Mouse (Mus musculus): ENCODE data around the gene Col27a1. TPM values are rescaled to one million over a fixed set of nuclear protein-coding genes. Genes with fewer than 3 reads are reported as not detected.

Col27a1 gene
- polyA plus RNA-seq, 1 experiment from 2014 or later: 5.7 TPM

DNA sequence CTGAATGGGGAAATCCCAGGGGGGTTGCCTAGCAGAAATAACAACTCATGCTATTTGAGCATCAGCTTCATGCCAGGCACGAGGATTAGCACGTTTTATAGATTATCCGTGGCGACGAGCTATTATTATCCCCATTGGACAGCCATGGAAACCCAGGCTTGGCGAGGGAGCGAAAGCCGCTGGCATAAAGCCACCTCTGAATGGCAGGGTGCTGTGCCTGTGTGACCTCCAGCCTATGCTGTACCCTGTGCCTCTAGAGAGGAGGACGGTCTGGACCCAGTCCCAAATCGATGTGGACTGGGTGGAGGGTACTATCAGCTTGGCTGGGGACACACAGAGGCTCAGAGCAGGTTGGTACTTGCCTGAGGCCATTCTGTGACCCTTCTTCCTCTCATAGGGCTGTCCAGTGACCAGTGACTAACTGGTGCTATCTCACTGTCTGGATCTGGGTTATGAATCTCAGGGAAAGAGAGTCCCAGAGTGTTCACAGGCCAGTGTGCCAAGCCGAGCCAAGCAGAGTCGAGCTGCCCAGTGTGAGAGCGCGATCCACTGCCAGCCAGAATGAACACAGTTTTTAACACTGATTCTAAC, 16.3 kb downstream of the Col27a1 start:
- no peaks in the 10 kb centered on the region for H3K27me3 ChIP-seq (ENCODE audit: insufficient read depth, low read length)
- H3K9ac ChIP-seq (ENCODE audit: low read depth, low read length): no peak overlapping the region
- H3K27ac ChIP-seq: peak overlapping the region; percentile 50
- DNase-seq (ENCODE audit: low spot score) (no peak), ATAC-seq (replicated peaks; ENCODE audit: low FRiP score, low read depth) (no peak)
- 85% methylated on average over 14 of the region's 14 CpGs for WGBS
- H3K4me3 ChIP-seq (replicated peaks; ENCODE audit: low read depth, low read length): no peak overlapping the region
- no peak overlapping the region for H3K4me2 ChIP-seq (ENCODE audit: low read length)
- no peaks in the 10 kb centered on the region for H3K36me3 ChIP-seq (ENCODE audit: insufficient read depth, low read length)
- peaks cover 58% of the 10 kb centered on the region for H3K4me1 ChIP-seq (replicated peaks; ENCODE audit: insufficient read depth, low read length)
- no peak for TF ChIP-seq CTCF (IDR thresholded peaks at IDR 0.05; ENCODE audit: low read depth)
- no peaks in the 10 kb centered on the region for H3K9me3 ChIP-seq (replicated peaks; ENCODE audit: low read length)

DNA sequence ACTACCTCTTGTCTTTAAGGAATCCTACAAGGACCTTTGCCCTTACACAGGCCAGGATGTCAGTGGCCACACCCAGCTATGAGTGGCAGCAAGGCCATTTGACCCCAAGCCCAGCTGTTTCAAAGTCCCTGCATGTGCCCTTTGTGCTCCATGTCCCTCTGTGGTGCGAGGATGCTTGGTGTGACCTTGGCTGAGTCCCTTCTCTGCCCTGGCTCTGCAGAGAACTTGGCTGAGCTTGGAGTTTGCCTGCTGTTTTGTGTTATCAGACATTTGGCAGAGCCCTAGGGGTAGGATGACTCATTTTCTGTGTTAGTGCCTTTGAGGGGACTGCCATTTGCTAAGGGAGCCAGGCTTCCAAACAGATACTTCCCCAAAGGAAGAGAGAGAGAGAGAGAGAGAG, 17.3 kb downstream of the Col27a1 start:
- DNase-seq (ENCODE audit: low spot score) (no peak), ATAC-seq (replicated peaks; ENCODE audit: low FRiP score, low read depth) (no peak)
- WGBS: 58% methylated on average over 1 of the region's 1 CpGs
- Histone ChIP-seq H3K4me3 (replicated peaks; ENCODE audit: low read depth, low read length) (no peak overlapping the region), H3K4me1 (replicated peaks; ENCODE audit: insufficient read depth, low read length) (peaks cover 56% of the 10 kb centered on the region), H3K4me2 (ENCODE audit: low read length) (no peak overlapping the region), H3K9ac (ENCODE audit: low read depth, low read length) (no peak overlapping the region), H3K27ac (no peak overlapping the region), H3K9me3 (replicated peaks; ENCODE audit: low read length) (no peaks in the 10 kb centered on the region), H3K27me3 (ENCODE audit: insufficient read depth, low read length) (no peaks in the 10 kb centered on the region), H3K36me3 (ENCODE audit: insufficient read depth, low read length) (no peaks in the 10 kb centered on the region)
- no peak for TF ChIP-seq CTCF (IDR thresholded peaks at IDR 0.05; ENCODE audit: low read depth)

DNA sequence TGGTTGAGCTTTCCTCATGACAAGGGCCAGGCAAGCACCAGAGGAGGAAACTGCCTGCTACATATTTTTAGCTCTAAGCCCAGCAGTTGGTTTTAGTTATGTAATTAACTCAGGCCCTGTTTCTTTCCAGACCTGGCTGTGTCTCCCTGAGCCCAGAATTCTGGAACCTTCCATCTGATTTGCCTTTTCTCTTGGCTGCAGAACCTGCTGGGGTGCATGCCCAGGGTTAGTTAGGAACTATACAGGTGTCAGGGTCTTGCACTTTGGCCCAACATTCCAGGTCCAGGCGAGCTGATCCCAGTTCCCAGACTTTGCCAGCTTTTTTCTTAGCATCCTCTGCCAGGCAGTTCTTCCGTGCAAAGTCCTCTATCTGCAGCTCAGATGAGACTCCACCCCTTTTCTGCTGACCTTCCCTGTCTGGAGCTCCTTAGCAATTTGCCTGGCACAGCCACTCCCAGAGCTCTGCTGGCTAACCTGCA, 18.8 kb downstream of the Col27a1 start:
- H3K27me3 ChIP-seq (ENCODE audit: insufficient read depth, low read length): no peaks in the 10 kb centered on the region
- peak overlapping the region; percentile 71 for H3K27ac ChIP-seq
- no peaks in the 10 kb centered on the region for H3K36me3 ChIP-seq (ENCODE audit: insufficient read depth, low read length)
- no peaks in the 10 kb centered on the region for H3K9me3 ChIP-seq (replicated peaks; ENCODE audit: low read length)
- H3K4me3 ChIP-seq (replicated peaks; ENCODE audit: low read depth, low read length): no peak overlapping the region
- H3K4me1 ChIP-seq (replicated peaks; ENCODE audit: insufficient read depth, low read length): peaks cover 57% of the 10 kb centered on the region
- H3K9ac ChIP-seq (ENCODE audit: low read depth, low read length): no peak overlapping the region
- 43% methylated on average over 2 of the region's 2 CpGs for WGBS
- H3K4me2 ChIP-seq (ENCODE audit: low read length): no peak overlapping the region
- DNase-seq (ENCODE audit: low spot score): no peak
- no peak for TF ChIP-seq CTCF (IDR thresholded peaks at IDR 0.05; ENCODE audit: low read depth)
- peak; percentile 51 for ATAC-seq (replicated peaks; ENCODE audit: low FRiP score, low read depth)

GRCm38 (mm10) chr4:63233557-63234452, 20.0 kb downstream of the Col27a1 start:
- TF ChIP-seq CTCF (IDR thresholded peaks at IDR 0.05; ENCODE audit: low read depth): no peak
- ATAC-seq (replicated peaks; ENCODE audit: low FRiP score, low read depth) (no peak), DNase-seq (ENCODE audit: low spot score) (peak; percentile 91)
- no peaks in the 10 kb centered on the region for H3K27me3 ChIP-seq (ENCODE audit: insufficient read depth, low read length)
- no peaks in the 10 kb centered on the region for H3K36me3 ChIP-seq (ENCODE audit: insufficient read depth, low read length)
- peaks cover 61% of the 10 kb centered on the region for H3K4me1 ChIP-seq (replicated peaks; ENCODE audit: insufficient read depth, low read length)
- peak overlapping the region; percentile 66 for H3K27ac ChIP-seq
- H3K4me3 ChIP-seq (replicated peaks; ENCODE audit: low read depth, low read length): no peak overlapping the region
- WGBS: 32% methylated on average over 7 of the region's 7 CpGs
- H3K4me2 ChIP-seq (ENCODE audit: low read length): no peak overlapping the region
- no peak overlapping the region for H3K9ac ChIP-seq (ENCODE audit: low read depth, low read length)
- H3K9me3 ChIP-seq (replicated peaks; ENCODE audit: low read length): no peaks in the 10 kb centered on the region

DNA sequence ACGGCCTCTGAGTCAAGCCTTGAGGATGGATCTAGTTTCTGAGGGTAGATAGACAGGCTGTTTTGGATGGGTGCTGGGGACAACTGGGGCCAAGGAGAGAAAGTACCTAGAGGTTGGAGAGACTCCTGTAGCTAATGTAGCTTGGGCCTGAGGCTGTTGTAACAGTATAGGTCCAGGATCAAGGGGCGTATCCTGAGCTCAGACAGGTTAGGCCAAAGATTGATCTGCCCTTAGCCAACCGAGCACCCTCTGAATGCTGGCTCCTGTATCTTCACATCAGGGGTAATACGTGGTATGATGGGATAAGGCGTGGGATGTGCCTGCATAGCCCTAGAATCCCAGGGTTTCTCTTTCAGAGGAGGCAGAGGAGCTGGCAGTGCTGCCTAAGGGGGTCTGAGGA, 21.0 kb downstream of the Col27a1 start:
- Histone ChIP-seq H3K4me3 (replicated peaks; ENCODE audit: low read depth, low read length) (no peak overlapping the region), H3K36me3 (ENCODE audit: insufficient read depth, low read length) (no peaks in the 10 kb centered on the region), H3K9me3 (replicated peaks; ENCODE audit: low read length) (no peaks in the 10 kb centered on the region), H3K4me1 (replicated peaks; ENCODE audit: insufficient read depth, low read length) (peaks cover 56% of the 10 kb centered on the region), H3K9ac (ENCODE audit: low read depth, low read length) (no peak overlapping the region), H3K27ac (no peak overlapping the region), H3K4me2 (ENCODE audit: low read length) (no peak overlapping the region), H3K27me3 (ENCODE audit: insufficient read depth, low read length) (no peaks in the 10 kb centered on the region)
- ATAC-seq (replicated peaks; ENCODE audit: low FRiP score, low read depth): no peak
- TF ChIP-seq CTCF (IDR thresholded peaks at IDR 0.05; ENCODE audit: low read depth): no peak
- 82% methylated on average over 5 of the region's 5 CpGs for WGBS
- no peak for DNase-seq (ENCODE audit: low spot score)

DNA sequence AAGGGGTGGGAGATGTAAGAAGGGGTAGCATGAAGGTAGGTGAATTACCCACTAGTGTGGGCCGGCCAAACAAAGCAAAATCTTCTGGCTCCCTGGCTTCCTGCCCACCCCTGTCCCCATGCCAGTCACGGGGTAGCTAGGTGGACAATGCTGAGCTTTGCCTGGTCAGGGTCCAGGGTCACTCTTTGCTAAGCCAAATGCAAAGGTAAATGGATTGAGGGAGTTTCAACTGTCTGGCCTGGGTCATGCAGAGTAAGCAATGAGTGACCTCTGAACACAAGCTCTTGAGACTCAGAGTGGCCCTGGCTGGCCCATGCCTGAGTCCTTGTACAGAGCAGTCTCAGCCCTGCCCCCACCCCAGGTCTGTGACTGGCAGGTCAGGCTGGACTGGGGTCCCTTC, 22.4 kb downstream of the Col27a1 start:
- ATAC-seq (replicated peaks; ENCODE audit: low FRiP score, low read depth): peak; percentile 80
- 48% methylated on average over 2 of the region's 2 CpGs for WGBS
- H3K9me3 ChIP-seq (replicated peaks; ENCODE audit: low read length): no peaks in the 10 kb centered on the region
- TF ChIP-seq CTCF (IDR thresholded peaks at IDR 0.05; ENCODE audit: low read depth): no peak
- no peak overlapping the region for H3K9ac ChIP-seq (ENCODE audit: low read depth, low read length)
- no peak for DNase-seq (ENCODE audit: low spot score)
- H3K27me3 ChIP-seq (ENCODE audit: insufficient read depth, low read length): no peaks in the 10 kb centered on the region
- peaks cover 54% of the 10 kb centered on the region for H3K4me1 ChIP-seq (replicated peaks; ENCODE audit: insufficient read depth, low read length)
- no peak overlapping the region for H3K4me3 ChIP-seq (replicated peaks; ENCODE audit: low read depth, low read length)
- peak overlapping the region; percentile 50; the same call in 1 of the 2 replicates for H3K27ac ChIP-seq
- no peak overlapping the region for H3K4me2 ChIP-seq (ENCODE audit: low read length)
- H3K36me3 ChIP-seq (ENCODE audit: insufficient read depth, low read length): no peaks in the 10 kb centered on the region
